Mouse (Mus musculus) forebrain, embryonic 14.5 days (tissue): ENCODE results near the gene Shf. TPM values are rescaled to one million over a fixed set of nuclear protein-coding genes. Genes with fewer than 3 reads are reported as not detected.

ENCODE experiments used
- polyA plus RNA-seq: library from polyadenylated mRNA; unstranded; fragments of >200 nt; fragmentation: Nextera tagmentation; extraction: Ambion mirVana; gene quantifications from 2 replicates; pipeline ENCODE4 v1.2.1, GENCODE M21; 2014

Shf gene
- polyA plus RNA-seq, 1 experiment from 2014 or later: 12.4 TPM

Other genes with a start within 250 kb of the Shf start
- 89.8 and 92.2 TPM in 2 replicates for gene B2m, start 221.5 kb downstream of the Shf start, polyA plus RNA-seq
- gene Trim69, start 208.5 kb downstream of the Shf start, polyA plus RNA-seq: not detected in 2 replicates
- not detected in 2 replicates for gene Patl2, start 183.0 kb downstream of the Shf start, polyA plus RNA-seq
- gene Terb2, start 182.9 kb downstream of the Shf start, polyA plus RNA-seq: not detected in 2 replicates
- gene Sord, start 134.4 kb downstream of the Shf start, polyA plus RNA-seq: 19.7 and 20.1 TPM in 2 replicates
- not detected in 2 replicates for gene Duox2, start 70.7 kb downstream of the Shf start, polyA plus RNA-seq
- gene Duoxa2, start 70.3 kb downstream of the Shf start, polyA plus RNA-seq: not detected in 2 replicates
- not detected in 2 replicates for gene Duoxa1, start 55.4 kb downstream of the Shf start, polyA plus RNA-seq
- 0.06 TPM in 1 of 2 replicates, not detected in the other for gene Duox1, start 53.5 kb downstream of the Shf start, polyA plus RNA-seq
- not detected in 2 replicates for gene Slc28a2, start 57.3 kb upstream of the Shf start, polyA plus RNA-seq
- gene Gm14085, start 115.8 kb upstream of the Shf start, polyA plus RNA-seq: not detected in 2 replicates
- 26.1 and 32.5 TPM in 2 replicates for gene Gatm, start 242.1 kb upstream of the Shf start, polyA plus RNA-seq